Mouse (Mus musculus) bone marrow, adult 2 months (tissue): ENCODE results near the gene Sag.

ENCODE experiments used
- CTCF ChIP-seq: fragments of 200-500 bp; IDR thresholded peaks from 2 replicates; pipeline ENCODE4 v1.5.1; 2011; ENCODE audit warnings: low read length, control low read depth; ENCODE audit not compliant: control insufficient read depth, insufficient read depth
- POLR2A ChIP-seq: fragments of 200-500 bp; IDR thresholded peaks from 2 replicates; pipeline ENCODE4 v1.6.1; 2011; ENCODE audit warnings: low read depth, mild to moderate bottlenecking, control low read depth, low read length, borderline replicate concordance; ENCODE audit not compliant: control insufficient read depth

DNA sequence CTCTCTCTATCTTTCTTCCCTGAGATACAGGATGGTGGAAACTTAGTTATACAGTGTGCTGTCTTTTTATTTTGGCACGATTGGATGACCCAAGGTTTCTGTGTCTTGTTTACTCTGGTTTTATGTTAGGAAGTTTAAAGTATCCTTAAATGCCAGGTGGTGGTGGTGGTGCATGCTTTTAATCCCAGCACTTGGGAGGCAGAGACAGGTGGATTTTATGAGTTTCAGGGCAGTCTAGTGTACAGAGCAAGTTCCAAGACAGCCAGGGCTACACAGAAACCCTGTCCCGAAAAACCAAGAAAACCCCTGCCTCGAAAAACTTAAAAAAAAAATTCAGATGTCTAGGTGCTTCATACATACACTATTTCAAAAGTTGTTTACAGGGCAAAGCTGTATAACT, 75.6 kb downstream of the Sag start:
- TF ChIP-seq POLR2A (no peak), CTCF (no peak)
